Mouse (Mus musculus) ES-Bruce4 (cell line): ENCODE data around the gene Dnm1.

Source experiments
- CTCF ChIP-seq: IDR thresholded peaks from one replicate; pipeline ENCODE4 v1.8.1; 2011; ENCODE audit warnings: low read depth, low read length
- POLR2A ChIP-seq: IDR thresholded peaks from one replicate; pipeline ENCODE4 v1.8.1; 2011; ENCODE audit warnings: low read length; ENCODE audit not compliant: insufficient read depth

- TF ChIP-seq CTCF (no peak), POLR2A (no peak)
Observed at GRCm38 (mm10) chr2:32390871-32391270, 37.7 kb upstream of the Dnm1 start.
